Mouse (Mus musculus): ENCODE results near the gene Lpcat2b.

- TF ChIP-seq CTCF (IDR thresholded peaks at IDR 0.05; ENCODE audit: low read depth, low read length): no peak
- no peak for TF ChIP-seq POLR2A (IDR thresholded peaks at IDR 0.05; ENCODE audit: borderline replicate concordance, low read depth, low read length)
Measured at GRCm38 (mm10) chr5:107411326-107411725, 20.0 kb upstream of the Lpcat2b start.

Measured in bone marrow macrophage, adult 2 months (primary cell).